Mouse (Mus musculus): ENCODE measurements around the gene Tubb2a. TPM values are rescaled to one million over a fixed set of nuclear protein-coding genes. Genes with fewer than 3 reads are reported as not detected.

Gene Tubb2a
- total RNA-seq, 2 experiments from 2014 or later: 1,288 to 1,354 TPM

DNA sequence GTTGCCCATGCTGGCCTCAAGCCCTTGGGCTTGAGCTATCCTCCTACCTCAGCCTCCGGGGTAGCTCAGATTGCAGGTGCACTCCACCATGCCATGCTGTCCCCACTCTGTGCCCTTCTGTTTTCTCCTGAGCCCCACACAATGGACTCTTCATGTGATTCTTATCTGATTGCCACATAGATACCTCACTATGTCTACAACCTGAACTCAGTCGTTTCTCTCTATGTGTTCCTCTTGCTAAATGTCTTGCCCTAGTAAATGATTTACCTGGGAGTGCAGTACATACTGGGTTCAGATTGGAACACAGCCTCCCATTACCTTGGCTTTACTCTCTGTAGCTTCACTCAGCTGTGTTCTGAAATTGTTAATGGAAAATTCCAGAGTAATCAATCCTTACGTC is 22.8 kb downstream of the Tubb2a start:
- no peak for DNase-seq (ENCODE audit: extremely low spot score in 1 of 2, low spot score in 1 of 2)

DNA sequence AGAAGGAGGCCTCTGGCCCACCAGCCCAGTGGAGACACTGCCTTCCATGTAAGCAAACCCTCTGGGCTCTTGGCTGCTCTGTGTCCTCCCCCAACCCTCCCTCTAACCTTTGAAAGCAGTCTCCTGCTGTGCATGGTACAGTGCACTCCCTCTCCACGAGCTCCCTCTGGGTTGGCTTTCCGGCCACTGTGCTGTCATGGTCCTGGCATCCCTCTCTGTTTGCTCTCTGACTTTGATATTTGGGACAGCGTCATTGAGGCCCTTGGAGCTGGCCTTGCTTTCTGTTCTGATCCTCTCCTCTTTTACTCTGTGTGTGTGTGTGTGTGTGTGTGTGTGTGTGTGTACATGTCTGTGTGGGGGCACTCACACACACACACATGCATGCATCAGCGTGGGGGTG is 23.4 kb downstream of the Tubb2a start:
- DNase-seq (ENCODE audit: extremely low spot score in 1 of 2, low spot score in 1 of 2): no peak

DNA sequence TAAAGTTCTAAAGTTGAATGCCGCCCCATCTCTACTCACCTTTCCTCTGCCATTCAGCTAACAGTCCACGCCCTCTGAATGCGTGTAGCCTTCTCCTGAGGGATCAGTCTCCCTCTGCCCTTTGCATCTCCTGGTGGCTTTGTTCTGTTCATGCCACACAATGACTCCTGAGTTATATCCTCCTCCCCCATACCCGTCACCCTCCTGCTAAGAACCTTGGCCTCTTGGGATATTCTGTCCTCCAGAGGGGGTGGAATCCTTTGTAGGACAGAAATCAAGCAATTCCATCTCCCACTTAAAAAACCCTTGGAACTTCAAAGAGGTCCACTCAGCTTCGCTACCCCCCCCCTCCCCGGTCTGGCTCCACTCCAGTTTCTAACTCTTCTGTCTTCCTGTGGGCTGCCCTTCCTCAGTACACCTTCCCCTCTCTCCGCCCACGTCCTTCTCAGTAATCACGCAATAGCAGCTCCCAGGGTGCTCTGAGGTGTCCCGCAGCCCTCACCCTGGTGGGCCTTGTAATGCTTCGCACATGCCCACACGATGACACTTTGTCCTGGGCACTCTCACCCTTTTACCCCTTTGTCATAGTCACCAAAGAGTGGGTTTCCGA is 24.0 kb downstream of the Tubb2a start:
- DNase-seq (ENCODE audit: extremely low spot score in 1 of 2, low spot score in 1 of 2): no peak

DNA sequence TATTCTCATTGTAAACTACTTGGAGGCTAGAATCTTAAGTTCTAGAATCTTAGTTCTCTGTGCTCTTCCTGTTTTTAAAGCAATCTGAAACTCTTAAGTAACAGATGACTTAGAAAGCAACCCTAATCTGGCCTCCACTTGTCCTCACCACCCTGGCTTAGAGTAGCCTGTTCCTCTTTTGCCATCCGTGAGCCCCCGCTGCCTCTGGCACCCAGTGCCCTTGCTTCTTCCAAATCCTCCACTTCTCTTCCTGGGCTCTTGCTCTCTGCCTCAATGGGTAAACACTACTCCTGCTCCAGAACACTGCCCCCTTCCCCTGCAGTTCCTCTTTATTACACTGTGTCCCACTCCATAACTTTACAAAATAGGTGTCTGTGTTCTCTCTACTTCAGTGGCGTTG is 26.1 kb downstream of the Tubb2a start:
- DNase-seq (ENCODE audit: extremely low spot score in 1 of 2, low spot score in 1 of 2): no peak

DNA sequence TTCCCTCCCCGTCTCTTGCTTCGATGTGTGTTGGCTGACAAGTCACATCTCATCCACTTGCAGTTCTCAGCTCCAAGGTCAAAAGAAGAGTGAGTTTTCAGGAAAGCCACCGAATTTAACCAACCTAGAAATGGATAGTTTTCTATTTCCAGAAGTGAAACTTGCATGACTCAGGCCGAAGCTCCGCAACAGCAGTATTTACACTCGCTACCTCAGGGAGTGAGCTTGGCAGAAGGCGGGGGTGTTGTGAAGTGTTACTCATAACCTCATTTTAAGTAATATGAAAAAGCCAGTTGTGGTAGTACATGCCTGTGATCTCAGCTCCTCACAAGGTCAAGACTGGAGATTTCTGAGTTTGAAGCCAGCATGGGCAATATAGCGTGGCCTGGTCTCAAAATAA is 27.3 kb downstream of the Tubb2a start:
- no peak for DNase-seq (ENCODE audit: extremely low spot score in 1 of 2, low spot score in 1 of 2)

DNA sequence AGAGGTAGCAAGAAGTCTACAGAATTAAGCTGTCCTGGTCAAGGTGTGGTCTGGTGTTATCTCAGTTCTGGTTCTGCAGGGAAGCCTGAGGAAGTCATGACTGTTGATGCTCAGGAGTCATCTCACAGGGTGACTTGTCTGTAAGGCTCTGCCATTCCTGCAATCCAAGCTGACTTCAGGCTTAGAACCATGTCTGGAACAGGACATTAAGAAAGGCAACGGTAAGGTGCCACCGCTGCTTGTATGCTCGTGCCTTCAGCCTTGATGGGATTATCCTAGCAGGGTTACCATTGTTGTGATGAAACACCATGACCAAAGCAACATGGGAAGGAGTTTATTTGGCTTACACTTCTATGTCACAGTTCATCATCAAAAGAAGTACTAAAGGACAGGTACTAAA is 30.3 kb downstream of the Tubb2a start:
- no peak for DNase-seq (ENCODE audit: extremely low spot score in 1 of 2, low spot score in 1 of 2)

DNA sequence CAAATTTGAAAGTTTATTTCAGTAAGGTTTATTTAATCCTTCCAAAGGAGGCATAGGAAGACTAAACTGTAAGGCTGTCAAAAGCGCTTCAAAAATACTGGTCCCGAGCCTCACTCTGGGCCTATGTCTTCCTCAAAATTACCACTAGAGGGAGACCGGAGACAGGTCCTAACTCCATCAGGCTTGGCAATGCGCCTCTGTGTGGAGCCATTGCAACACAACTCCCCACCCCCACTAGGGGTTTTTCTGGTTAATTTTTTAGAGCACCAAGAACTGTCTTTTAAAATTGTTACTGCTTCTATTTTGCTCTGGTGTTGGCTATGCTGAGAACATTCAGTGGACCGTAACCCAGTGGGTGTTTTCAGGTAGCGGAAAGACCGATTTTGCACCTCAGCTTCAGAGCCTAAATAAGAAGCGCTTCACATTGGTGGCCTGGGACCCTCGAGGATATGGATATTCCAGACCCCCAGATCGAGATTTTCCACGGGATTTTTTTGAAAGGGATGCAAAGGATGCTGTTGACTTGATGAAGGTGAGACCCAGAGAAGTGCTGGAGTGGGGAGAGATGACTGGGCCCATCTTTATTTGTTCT is 31.3 kb downstream of the Tubb2a start:
- DNase-seq (ENCODE audit: extremely low spot score in 1 of 2, low spot score in 1 of 2): peak; percentile 45 to 77

DNA sequence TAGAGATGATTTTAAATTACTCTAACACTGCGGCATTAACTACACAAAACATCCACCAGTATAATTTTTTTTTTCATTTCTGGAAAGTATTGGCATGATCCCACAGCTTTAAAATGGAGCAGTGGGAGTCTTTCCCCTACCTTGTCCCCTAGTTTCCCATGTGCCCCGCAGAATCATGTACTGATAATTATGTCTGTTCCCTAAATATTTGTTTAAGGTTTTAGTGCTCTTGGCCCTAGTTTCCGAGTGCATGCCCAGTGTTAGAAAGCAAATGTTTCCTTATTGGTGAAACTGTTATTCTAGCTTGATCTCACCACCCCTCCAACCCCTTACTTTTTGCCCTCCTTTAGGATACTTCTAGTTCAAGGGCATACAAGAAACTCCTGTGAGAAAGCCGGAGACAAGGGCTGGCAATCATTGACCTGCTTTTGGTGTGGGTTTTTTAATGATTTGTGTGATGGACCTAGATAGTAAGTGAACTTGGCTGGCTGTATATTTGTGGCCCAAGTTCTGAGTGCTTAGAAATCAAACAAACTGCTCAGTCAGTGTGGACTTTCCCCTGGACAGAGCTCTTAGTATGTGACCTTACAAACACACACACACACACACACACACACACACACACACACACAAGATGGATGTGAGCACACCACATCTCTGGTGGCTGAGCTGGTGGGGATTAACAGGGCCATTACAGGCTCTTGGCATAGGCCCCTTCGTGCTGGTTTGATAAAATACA is 32.1 kb downstream of the Tubb2a start:
- DNase-seq (ENCODE audit: extremely low spot score in 1 of 2, low spot score in 1 of 2): no peak

DNA sequence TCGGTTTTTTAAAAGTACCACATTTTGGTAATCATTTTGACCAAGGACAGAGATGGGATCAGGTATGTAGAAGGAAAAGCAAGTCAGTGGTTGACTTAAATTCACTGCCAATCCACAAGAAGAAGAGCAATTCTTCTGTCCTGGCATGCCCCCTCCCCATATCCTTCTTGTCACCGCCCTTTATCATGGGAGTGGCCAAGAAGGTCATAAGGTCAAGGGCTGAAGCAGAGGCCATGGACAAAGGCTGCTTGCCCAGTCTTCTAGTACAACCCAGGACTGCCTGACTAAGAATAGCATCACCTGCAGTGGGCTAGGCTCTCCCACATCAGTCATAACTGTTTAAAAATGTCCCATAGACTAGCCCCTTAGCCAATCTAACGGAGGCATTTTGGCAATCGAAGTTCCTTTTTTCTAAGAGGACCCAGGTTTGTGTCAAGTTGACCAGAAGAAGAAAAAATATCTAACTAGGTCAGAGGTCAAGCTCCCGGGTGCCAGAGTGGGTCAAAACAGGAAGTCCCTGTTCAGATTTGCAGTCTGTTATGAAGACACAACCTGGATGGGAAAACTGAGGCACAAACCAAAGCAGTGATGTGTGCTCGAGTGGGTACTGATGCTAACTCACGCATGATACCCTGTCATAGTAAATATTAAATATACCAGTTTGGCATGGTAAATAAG is 34.0 kb downstream of the Tubb2a start:
- no peak for DNase-seq (ENCODE audit: extremely low spot score in 1 of 2, low spot score in 1 of 2)

DNA sequence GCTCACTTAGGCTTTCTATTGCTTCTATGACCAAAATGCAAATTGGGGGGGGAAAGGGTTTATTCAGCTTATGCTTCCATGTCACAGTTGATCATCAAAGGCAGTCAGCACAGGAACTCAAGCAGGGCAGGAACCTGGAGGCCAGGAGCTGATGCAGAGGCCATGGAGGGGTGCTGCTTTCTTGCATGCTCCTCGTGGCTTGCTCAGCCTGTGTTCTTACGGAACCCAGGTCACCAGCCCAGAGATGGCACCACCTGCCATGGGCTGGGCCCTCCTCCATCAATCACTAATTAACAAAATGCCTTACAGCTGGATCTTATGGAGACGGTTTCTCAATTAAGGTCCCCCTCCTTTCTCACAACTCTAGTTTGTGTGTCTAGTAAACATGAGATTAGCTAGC is 37.7 kb downstream of the Tubb2a start:
- DNase-seq (ENCODE audit: extremely low spot score in 1 of 2, low spot score in 1 of 2): no peak

DNA sequence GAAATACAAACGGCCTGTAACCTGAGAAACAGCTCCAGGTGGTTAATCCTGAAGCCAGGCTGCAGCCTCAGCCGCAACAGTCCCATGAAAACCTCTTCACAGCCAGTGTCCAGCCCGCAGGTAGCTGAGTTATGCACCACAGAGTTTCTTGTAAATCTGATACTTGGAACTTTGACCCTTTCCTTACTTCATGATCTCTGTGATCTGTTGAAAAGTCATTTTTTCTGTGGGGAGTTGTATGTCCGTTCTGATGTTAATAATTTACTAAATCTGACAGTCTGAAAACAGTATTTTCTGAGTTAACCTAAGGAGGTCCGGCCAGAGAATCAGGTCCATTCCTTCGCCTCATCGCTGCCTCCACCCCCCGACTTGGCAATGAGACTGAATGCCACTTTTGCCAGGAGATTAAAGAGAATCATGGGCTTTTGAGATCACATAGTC is 38.9 kb downstream of the Tubb2a start:
- DNase-seq (ENCODE audit: extremely low spot score in 1 of 2, low spot score in 1 of 2): no peak

DNA sequence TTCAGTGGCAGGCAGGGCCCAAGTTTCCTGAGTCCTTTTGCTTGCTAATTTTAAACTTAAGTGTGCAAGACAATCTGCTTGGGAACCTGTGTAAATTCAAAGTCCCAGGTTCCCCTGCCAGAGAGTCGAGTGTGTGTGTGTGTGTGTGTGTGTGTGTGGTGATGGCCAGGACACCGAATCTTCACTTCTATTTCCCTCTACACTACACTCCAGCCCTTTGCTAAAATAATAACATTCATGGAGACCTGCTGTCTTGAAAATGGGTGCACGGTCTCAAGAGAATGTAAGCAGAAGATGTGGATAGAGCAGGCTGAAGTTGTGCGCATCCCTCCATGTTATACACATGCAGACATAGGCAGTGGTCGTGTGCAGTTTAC is 39.8 kb downstream of the Tubb2a start:
- no peak for DNase-seq (ENCODE audit: extremely low spot score in 1 of 2, low spot score in 1 of 2)

DNA sequence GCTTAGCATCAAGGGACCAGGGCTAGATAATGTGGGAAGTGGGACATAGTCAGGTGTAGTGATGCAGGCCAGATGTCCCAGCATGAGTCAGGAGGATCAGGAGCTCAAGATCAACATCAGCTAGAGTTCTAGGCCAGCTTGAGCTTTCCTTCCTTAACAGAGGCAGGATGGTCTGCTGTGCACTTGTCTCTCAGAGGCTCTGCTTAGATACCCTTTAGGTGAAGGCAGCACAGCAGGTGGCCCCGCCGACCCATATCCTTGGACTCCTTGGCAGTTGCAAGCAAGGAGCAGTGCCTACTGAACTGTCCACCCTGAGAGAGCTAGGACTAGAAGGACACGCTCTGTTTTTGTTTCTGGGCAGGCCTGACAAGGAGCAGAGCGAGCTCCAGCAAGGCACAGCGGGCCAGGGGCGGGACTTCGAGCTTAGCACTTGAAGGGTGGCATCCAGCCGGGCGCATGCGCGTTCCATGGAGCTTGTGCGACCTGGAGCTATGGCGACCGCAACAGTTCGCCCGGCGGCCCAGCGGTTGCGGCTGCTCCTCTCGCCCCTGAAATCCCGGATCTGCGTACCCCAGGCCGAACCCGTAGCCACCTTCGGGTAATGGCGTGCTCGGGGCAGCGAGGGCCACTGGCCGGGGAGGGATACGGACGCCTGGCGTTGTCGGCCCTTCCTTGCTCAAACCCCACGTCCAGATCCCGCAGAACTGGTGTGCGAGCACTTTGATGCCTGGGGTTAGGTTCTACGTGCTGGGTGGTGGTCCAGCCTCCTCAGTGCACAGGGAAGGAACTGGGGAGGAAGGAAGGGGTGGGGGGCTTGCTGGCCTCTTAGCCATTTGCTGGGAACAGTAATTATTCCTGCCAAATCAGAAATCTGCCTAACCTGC is 40.4 kb downstream of the Tubb2a start, which contains the start of gene Bphl:
TSS of gene Bphl (plus strand) at position 426 of the 884 bp plus-strand sequence.
- DNase-seq (ENCODE audit: extremely low spot score in 1 of 2, low spot score in 1 of 2): peak; percentile 88 to 90

DNA sequence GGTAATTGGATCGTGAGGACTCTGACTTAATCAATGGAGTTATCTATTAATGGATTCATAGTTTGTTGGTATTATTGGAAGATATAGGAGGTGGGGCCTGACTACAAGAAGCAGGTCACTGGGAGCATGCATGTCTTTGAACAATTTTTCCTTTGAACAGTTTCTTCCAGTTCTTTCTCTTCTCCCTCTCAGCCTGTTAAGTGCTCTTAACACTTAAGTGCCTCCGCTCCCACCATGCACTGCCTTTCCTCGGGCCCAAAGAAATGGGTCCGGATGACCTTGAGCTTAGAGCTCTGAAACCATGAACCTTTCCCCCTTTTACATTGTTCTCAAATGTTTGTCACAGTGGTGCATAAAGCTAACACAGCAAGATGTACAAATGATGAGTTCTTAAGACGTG is 41.1 kb downstream of the Tubb2a start:
- no peak for DNase-seq (ENCODE audit: extremely low spot score in 1 of 2, low spot score in 1 of 2)

DNA sequence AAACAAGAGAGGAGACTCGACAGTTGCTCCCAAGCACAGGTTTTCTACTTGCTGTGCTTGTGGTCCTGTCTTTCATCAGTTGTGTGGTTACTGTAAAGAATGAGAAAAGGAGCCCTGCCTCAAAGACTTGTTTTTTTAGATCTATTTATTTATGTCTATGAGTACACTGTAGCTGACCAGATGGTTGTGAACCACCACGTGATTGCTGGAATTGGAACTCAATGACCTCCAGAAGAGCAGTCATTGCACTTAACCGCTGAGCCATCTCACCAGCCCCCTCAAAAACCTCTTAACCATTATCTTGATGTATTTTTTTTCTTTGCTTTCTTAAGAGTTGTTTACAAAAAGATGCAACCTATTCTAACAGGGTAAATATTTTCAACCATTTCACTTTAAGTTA is 42.4 kb downstream of the Tubb2a start:
- no peak for DNase-seq (ENCODE audit: extremely low spot score in 1 of 2, low spot score in 1 of 2)

DNA sequence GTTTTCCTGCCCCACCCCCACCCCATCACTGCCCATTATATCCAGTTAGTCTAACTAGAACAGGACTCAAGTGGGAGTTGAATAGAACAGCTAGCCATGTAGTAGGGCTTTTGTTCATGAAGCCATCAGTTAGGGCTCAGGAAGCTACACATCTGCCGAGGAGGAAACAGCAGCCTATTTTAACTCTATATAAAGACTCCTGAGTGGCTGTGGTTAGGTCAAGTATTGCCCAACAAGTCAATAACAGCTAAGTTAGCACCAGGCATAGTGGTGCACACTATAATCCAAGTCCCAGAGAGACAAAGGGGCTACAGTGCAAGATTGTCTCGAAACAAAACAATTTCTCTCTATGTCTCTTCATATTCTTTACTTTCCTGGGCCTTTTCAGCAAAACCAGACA is 45.8 kb downstream of the Tubb2a start:
- no peak for DNase-seq (ENCODE audit: extremely low spot score in 1 of 2, low spot score in 1 of 2)
